Mouse (Mus musculus): ENCODE measurements around the gene Gpbp1l1. TPM values are rescaled to one million over a fixed set of nuclear protein-coding genes. Genes with fewer than 3 reads are reported as not detected.

Gpbp1l1 gene
- polyA plus RNA-seq, 1 experiment from 2014 or later: 31.5 TPM

DNA sequence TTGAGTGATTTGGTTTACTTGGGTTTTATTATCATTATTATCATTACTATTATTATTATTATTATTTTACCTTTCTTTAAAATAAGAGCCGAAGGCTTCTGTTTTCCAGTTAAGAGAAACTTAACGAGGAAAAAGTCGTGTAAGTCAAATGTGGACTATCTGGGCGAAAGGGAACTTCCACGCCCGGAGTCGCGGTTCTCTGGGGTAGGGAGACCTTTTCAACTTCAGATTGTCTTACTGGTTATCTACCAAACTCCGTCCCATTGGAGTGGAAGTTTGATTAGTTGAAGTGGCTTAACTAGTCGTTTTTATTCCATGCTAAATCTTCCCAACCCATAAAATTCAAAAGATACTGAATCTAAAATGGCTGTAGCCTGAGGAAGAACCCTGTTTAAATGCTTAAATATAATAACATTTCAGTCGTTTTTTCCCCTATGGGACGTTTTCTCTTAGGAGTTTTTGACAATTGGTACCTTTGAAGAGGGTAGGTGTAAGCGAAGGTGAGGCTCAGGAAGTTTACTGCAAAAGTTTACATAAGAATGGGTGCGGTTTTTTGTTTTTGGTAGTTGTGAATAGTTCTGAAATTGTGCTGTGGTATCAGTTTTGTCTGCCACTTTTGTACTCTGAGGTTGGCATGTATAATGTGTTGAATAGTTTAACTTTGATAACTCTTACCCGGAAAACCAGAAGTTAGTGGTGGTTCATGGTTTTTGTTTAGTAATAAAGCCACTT, 859 bp downstream of the Gpbp1l1 start:
- Histone ChIP-seq H3K27ac (ENCODE audit: low read length) (peak overlapping the region; percentile 95), H3K9me3 (replicated peaks; ENCODE audit: control insufficient read depth, low read length) (no peaks in the 10 kb centered on the region), H3K27me3 (ENCODE audit: control insufficient read depth, insufficient read depth, low read length) (no peaks in the 10 kb centered on the region), H3K36me3 (ENCODE audit: control insufficient read depth, insufficient read depth) (peaks cover 3% of the 10 kb centered on the region), H3K4me2 (ENCODE audit: low read depth, low read length) (peak overlapping the region; percentile 78), H3K4me3 (ENCODE audit: low read length) (peak overlapping the region; percentile 87), H3K9ac (ENCODE audit: low read length) (peak overlapping the region; percentile 94), H3K4me1 (ENCODE audit: control insufficient read depth, insufficient read depth, low read length) (peaks cover 7% of the 10 kb centered on the region; the same call in 1 of the 2 replicates)
- 2% methylated on average over 15 of the region's 15 CpGs for WGBS
- ATAC-seq (replicated peaks; ENCODE audit: extremely low read depth, insufficient read depth, low FRiP score): no peak

DNA sequence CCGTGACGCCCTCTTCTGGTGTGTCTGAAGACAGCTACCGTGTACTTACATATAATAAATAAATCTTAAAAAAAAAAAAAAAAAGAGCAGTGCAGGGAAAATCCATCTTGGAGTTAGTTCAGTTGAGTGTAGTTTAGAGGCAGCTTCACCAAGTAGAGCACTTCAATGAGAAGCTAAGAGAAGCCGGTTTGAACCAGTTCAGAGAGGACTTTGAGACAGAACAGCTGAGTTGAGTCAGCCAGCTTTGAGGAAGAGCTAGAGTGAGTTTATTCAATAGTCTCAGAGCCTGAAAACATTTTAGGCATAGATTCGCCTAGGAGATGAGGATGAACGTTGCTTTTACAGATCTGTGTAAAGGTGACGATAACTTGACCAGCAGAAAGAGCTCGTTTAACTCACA, 38.3 kb downstream of the Gpbp1l1 start:
- Histone ChIP-seq H3K36me3 (ENCODE audit: control insufficient read depth, insufficient read depth) (peaks cover 28% of the 10 kb centered on the region), H3K27ac (ENCODE audit: low read length) (no peak overlapping the region), H3K9ac (ENCODE audit: low read length) (no peak overlapping the region), H3K27me3 (ENCODE audit: control insufficient read depth, insufficient read depth, low read length) (no peaks in the 10 kb centered on the region), H3K9me3 (replicated peaks; ENCODE audit: control insufficient read depth, low read length) (no peaks in the 10 kb centered on the region), H3K4me2 (ENCODE audit: low read depth, low read length) (no peak overlapping the region), H3K4me3 (ENCODE audit: low read length) (no peak overlapping the region), H3K4me1 (ENCODE audit: control insufficient read depth, insufficient read depth, low read length) (peaks cover 14% of the 10 kb centered on the region)
- ATAC-seq (replicated peaks; ENCODE audit: extremely low read depth, insufficient read depth, low FRiP score): no peak
- 78% methylated on average over 8 of the region's 8 CpGs for WGBS

GRCm38 (mm10) chr4:116596379-116596778, 38.9 kb downstream of the Gpbp1l1 start, which contains the start of gene Ccdc17:
TSS of gene Ccdc17 (plus strand) at chr4:116596654.
- Histone ChIP-seq H3K36me3 (ENCODE audit: control insufficient read depth, insufficient read depth) (peaks cover 25% of the 10 kb centered on the region), H3K4me2 (ENCODE audit: low read depth, low read length) (peak within 1 kb of the TSS; percentile 96), H3K4me1 (ENCODE audit: control insufficient read depth, insufficient read depth, low read length) (peaks cover 14% of the 10 kb centered on the region), H3K9me3 (replicated peaks; ENCODE audit: control insufficient read depth, low read length) (no peaks in the 10 kb centered on the region), H3K27ac (ENCODE audit: low read length) (peak within 1 kb of the TSS; percentile 88), H3K4me3 (ENCODE audit: low read length) (peak within 1 kb of the TSS; percentile 89), H3K9ac (ENCODE audit: low read length) (peak within 1 kb of the TSS; percentile 85), H3K27me3 (ENCODE audit: control insufficient read depth, insufficient read depth, low read length) (no peaks in the 10 kb centered on the region)
- ATAC-seq (replicated peaks; ENCODE audit: extremely low read depth, insufficient read depth, low FRiP score): no peak
- WGBS: 18% methylated on average over 5 of the region's 5 CpGs

DNA sequence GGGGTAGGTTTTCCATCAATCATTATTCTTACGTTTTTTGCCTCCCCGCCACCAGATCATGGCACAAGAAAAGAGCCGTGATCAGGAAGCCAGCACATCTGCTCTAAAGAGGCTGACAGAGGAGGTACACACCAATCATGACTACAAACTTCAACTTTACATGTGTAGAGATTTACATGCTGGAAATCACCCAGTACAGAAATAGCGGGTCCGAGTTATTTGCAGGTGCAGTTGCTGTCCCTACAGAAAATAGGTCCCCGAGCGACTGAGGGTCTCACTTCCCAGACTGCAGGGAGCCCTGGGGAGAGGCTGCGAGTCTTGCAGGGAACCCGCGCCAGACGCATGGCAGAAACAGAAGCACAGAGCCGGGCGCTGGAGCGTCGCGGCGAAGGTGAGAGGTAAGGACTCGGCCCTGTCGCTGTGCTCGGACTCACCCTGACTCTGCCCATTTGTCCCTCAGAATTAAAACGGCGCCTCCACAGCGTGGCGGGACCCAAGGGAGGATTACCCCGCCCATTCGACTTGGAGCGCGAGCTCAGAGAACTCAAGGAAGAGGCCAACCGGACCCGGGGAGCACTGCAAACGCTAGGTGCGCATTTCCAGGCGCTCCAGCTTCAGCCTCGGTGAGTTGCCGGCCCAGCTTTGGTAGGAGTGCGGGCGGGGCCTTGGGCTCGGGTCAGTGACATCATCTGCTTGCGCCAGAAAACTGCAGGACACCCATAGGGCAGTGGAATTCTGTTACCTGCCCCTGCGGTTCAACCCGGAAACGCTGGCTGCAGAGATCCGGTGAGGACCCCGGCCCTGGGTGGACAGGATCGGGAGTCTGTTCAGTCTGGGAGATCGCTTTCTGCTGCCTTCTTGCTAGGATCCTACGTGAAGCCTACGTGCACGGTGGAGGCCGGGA, 39.8 kb downstream of the Gpbp1l1 start:
- Histone ChIP-seq H3K36me3 (ENCODE audit: control insufficient read depth, insufficient read depth) (peaks cover 25% of the 10 kb centered on the region), H3K4me3 (ENCODE audit: low read length) (peak overlapping the region; percentile 89), H3K27me3 (ENCODE audit: control insufficient read depth, insufficient read depth, low read length) (no peaks in the 10 kb centered on the region), H3K27ac (ENCODE audit: low read length) (peak overlapping the region; percentile 88), H3K9ac (ENCODE audit: low read length) (peak overlapping the region; percentile 85), H3K4me1 (ENCODE audit: control insufficient read depth, insufficient read depth, low read length) (peaks cover 14% of the 10 kb centered on the region), H3K4me2 (ENCODE audit: low read depth, low read length) (peak overlapping the region; percentile 96), H3K9me3 (replicated peaks; ENCODE audit: control insufficient read depth, low read length) (no peaks in the 10 kb centered on the region)
- ATAC-seq (replicated peaks; ENCODE audit: extremely low read depth, insufficient read depth, low FRiP score): peak; percentile 94
- WGBS: 1% methylated on average over 50 of the region's 50 CpGs

- Histone ChIP-seq H3K27ac (ENCODE audit: low read length) (no peak overlapping the region), H3K9me3 (replicated peaks; ENCODE audit: control insufficient read depth, low read length) (no peaks in the 10 kb centered on the region), H3K4me2 (ENCODE audit: low read depth, low read length) (no peak overlapping the region), H3K4me3 (ENCODE audit: low read length) (no peak overlapping the region), H3K4me1 (ENCODE audit: control insufficient read depth, insufficient read depth, low read length) (no peaks in the 10 kb centered on the region), H3K27me3 (ENCODE audit: control insufficient read depth, insufficient read depth, low read length) (no peaks in the 10 kb centered on the region), H3K9ac (ENCODE audit: low read length) (no peak overlapping the region), H3K36me3 (ENCODE audit: control insufficient read depth, insufficient read depth) (peaks cover 33% of the 10 kb centered on the region)
- ATAC-seq (replicated peaks; ENCODE audit: extremely low read depth, insufficient read depth, low FRiP score): no peak
- 79% methylated on average over 2 of the region's 2 CpGs for WGBS
Observed at GRCm38 (mm10) chr4:116612621-116613020, 55.2 kb downstream of the Gpbp1l1 start.

DNA sequence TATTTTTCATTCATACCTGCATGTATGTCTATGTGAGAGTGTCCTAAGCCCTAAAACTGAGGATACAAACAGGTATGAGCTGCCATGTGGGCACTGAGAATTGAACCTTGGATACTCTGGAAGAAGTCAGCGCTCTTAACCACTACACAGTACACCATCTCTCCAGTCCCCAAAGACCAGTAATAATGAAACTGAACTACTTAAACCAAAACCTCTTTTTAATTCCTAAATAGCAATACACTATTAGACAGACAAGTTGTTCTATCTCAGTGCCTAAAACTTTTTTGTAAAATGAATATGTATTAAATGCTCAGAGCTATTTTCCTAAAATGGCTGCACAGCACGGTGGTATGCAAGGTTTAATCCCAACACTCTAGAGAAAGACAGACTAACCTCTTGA, 57.8 kb downstream of the Gpbp1l1 start:
- ATAC-seq (replicated peaks; ENCODE audit: extremely low read depth, insufficient read depth, low FRiP score): no peak
- Histone ChIP-seq H3K36me3 (ENCODE audit: control insufficient read depth, insufficient read depth) (peaks cover 38% of the 10 kb centered on the region), H3K4me1 (ENCODE audit: control insufficient read depth, insufficient read depth, low read length) (no peaks in the 10 kb centered on the region), H3K4me2 (ENCODE audit: low read depth, low read length) (no peak overlapping the region), H3K9me3 (replicated peaks; ENCODE audit: control insufficient read depth, low read length) (no peaks in the 10 kb centered on the region), H3K4me3 (ENCODE audit: low read length) (no peak overlapping the region), H3K27me3 (ENCODE audit: control insufficient read depth, insufficient read depth, low read length) (no peaks in the 10 kb centered on the region), H3K27ac (ENCODE audit: low read length) (no peak overlapping the region), H3K9ac (ENCODE audit: low read length) (no peak overlapping the region)
- 100% methylated on average over 2 of the region's 2 CpGs for WGBS

DNA sequence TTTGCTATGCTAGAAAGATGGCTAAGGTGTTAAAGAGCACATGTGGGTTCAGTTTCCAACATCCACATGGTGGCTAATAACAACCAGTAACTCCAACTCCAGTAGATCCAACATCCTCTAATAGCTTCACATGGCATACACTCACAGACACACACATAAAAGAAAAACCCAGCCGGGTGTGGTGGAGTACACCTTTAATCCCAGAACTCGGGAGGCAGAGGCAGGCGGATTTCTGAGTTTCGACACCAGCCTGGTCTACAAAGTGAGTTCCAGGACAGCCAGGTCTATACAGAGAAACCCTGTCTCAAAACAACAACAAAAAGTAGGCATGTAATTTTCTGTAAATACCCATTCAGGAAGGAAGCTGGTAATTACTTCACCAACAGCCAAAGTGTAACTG, 67.4 kb downstream of the Gpbp1l1 start:
- H3K4me3 ChIP-seq (ENCODE audit: low read length): no peak overlapping the region
- H3K9ac ChIP-seq (ENCODE audit: low read length): no peak overlapping the region
- peaks cover 10% of the 10 kb centered on the region for H3K36me3 ChIP-seq (ENCODE audit: control insufficient read depth, insufficient read depth)
- no peaks in the 10 kb centered on the region for H3K27me3 ChIP-seq (ENCODE audit: control insufficient read depth, insufficient read depth, low read length)
- H3K27ac ChIP-seq (ENCODE audit: low read length): no peak overlapping the region
- 92% methylated on average over 4 of the region's 4 CpGs for WGBS
- ATAC-seq (replicated peaks; ENCODE audit: extremely low read depth, insufficient read depth, low FRiP score): no peak
- peaks cover 14% of the 10 kb centered on the region for H3K4me1 ChIP-seq (ENCODE audit: control insufficient read depth, insufficient read depth, low read length)
- H3K4me2 ChIP-seq (ENCODE audit: low read depth, low read length): no peak overlapping the region
- no peaks in the 10 kb centered on the region for H3K9me3 ChIP-seq (replicated peaks; ENCODE audit: control insufficient read depth, low read length)

GRCm38 (mm10) chr4:116626658-116627358, 69.3 kb downstream of the Gpbp1l1 start:
- no peaks in the 10 kb centered on the region for H3K27me3 ChIP-seq (ENCODE audit: control insufficient read depth, insufficient read depth, low read length)
- peak overlapping the region; percentile 83 for H3K4me2 ChIP-seq (ENCODE audit: low read depth, low read length)
- H3K9me3 ChIP-seq (replicated peaks; ENCODE audit: control insufficient read depth, low read length): no peaks in the 10 kb centered on the region
- H3K9ac ChIP-seq (ENCODE audit: low read length): peak overlapping the region; percentile 83
- peak overlapping the region; percentile 90 for H3K27ac ChIP-seq (ENCODE audit: low read length)
- H3K4me1 ChIP-seq (ENCODE audit: control insufficient read depth, insufficient read depth, low read length): peaks cover 14% of the 10 kb centered on the region
- peak overlapping the region; percentile 74 for H3K4me3 ChIP-seq (ENCODE audit: low read length)
- no peaks in the 10 kb centered on the region for H3K36me3 ChIP-seq (ENCODE audit: control insufficient read depth, insufficient read depth)
- WGBS: under 1% methylated on average over 52 of the region's 53 CpGs
- ATAC-seq (replicated peaks; ENCODE audit: extremely low read depth, insufficient read depth, low FRiP score): peak; percentile 78

Data from heart, embryonic 16.5 days (tissue).